Mouse (Mus musculus): ENCODE measurements around the gene Poc1a.

Poc1a gene

DNA sequence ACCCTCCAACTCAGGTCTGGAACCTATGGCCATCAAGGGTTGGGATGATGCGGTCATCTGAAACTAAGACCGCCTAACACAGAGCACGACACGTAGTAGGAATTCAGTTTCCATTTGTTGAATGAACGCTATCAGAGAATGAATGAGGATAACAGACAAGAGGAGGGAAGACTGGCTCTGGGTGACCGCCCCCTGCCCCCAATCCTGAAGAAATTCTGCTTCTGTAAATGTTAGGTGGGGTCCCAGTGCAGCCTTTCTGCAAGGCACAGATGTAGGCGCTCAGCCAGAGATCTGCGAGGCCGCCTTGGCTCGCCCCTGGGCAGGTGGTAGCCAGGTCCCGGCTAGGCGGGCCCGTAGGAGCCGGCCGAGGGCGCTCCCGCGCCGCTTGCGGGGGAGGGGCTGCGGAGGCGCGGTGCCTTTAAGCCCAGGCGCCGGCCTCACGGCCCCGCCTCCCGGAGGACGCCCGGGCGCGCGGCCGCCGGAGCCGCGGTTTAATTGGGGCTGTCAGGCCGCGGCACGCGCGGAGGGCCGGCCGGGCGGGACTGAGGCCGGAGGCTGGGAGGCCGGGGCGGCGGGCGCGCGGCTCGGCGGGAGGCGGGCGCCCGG is 87.4 kb downstream of the Poc1a start, which contains the start of gene Dusp7:
Gene Dusp7, plus strand, starts transcription at position 521 of the 606 bp plus-strand sequence.
- DNase-seq (ENCODE audit: low spot score), result peak; percentile 88

DNA sequence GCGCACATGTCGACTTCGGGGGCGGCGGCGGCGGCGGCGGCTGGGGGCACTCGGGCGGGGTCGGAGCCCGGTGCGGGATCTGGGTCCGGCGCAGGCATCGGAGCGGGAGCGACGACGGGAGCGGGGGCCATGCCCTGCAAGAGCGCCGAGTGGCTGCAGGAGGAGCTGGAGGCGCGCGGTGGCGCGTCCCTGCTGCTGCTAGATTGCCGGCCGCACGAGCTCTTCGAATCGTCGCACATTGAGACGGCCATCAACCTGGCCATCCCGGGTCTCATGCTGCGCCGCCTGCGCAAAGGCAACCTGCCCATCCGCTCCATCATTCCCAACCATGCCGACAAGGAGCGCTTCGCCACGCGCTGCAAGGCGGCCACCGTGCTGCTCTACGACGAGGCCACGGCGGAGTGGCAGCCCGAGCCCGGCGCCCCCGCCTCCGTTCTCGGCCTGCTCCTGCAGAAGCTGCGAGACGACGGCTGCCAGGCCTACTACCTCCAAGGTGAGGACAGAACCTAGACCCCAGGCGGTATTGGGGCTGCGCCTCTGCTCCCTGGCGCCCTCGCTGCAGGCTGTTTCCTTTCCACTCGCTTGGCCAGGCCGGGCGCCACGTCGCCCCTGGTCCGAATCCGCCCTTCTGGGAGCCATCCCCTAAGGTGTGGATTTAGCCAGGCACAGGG is 88.1 kb downstream of the Poc1a start:
- DNase-seq (ENCODE audit: low spot score), result peak; percentile 61

DNA sequence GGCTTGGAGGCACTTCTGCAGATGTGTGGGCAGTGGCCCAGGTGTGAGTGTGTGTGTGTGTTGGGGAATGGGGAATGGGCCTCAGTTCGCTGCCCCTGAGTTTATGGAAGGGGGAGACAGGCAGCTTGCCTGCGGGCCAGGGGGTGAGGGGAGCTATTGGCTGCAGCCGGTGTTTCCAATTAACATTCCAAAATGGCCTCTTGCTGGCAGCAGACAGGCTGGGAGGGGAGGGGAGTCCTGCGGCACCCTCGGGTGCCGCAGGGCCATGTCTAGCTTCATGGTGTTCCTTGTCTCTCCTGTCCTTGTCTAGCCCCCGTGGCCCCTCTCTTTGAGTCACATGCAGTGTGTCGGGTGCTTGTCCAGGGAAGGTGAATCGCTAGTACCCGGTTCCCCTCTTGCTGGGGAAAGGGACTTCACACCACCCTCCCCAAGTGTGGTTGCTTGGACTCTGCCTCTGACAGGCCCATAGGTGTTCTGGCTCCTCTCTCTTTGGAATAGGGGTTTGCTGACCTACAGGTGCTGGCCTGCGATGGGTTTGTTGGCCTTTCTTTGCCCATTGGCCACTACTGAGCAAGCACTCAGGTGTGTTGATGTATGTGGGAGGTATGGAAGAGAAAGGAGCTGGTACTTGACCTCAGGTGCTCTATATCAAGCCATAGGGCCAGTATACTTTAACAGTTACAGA is 89.1 kb downstream of the Poc1a start:
- DNase-seq (ENCODE audit: low spot score), result peak; percentile 24

DNA sequence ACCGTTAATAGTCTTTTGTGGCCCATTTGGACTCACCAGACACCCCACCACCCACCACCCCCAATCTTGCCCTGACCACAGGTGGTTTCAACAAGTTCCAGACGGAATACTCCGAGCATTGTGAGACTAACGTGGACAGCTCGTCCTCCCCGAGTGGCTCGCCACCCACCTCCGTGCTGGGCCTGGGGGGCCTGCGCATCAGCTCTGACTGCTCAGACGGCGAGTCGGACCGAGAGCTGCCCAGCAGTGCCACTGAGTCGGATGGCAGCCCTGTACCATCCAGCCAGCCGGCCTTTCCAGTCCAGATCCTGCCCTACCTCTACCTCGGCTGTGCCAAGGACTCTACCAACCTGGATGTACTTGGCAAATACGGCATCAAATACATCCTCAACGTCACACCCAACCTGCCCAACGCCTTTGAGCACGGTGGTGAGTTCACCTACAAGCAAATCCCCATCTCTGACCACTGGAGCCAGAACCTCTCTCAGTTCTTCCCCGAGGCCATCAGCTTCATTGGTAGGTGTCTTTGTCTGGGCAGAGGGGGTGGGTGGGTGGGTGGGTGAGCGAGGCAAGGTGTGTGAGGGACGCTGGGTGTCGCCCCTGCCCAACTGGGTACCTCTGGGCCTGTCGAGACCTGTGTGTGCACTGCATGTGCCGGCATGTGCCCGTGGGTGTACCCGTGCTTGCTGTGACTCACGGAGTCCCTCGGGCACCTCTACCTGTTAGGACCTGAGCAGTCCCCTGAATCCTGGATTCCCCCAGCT is 89.9 kb downstream of the Poc1a start:
- DNase-seq (ENCODE audit: low spot score), result no peak

DNA sequence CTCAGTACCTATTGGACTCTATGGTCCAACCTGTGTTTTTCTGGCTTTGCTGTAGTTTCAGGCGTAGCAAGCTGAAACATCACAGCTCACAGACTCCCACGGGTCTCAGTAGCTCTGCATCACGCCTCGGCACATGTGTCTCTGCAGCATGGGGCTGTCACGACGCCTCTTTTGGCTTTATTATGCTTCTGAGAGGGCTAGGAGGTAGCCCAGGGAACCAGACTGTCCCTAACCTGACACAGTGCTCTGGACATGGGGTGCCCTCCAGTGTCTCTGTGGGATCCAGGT is 90.5 kb downstream of the Poc1a start:
- DNase-seq (ENCODE audit: low spot score), result no peak

DNA sequence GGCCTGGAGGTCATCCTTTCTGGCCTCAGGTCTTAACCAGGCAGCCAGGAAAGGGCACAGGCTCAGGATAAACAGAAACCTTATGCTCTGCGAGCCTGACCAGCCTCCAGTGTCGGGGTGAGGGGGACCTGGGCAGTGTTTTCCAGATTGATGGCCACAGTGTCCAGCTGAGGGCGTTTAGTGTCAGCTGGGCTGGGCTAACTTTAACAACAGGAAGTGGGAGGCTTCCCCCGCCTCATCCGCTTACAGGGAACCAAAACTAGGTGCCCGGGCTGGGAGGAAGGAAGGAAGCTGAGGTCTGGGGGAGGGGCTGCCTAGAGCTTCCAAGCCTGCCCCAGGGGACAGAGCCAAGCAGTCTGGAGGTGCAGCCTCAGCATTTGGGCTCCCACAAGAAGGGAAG is 90.9 kb downstream of the Poc1a start:
- peak; percentile 54 for DNase-seq (ENCODE audit: low spot score)

DNA sequence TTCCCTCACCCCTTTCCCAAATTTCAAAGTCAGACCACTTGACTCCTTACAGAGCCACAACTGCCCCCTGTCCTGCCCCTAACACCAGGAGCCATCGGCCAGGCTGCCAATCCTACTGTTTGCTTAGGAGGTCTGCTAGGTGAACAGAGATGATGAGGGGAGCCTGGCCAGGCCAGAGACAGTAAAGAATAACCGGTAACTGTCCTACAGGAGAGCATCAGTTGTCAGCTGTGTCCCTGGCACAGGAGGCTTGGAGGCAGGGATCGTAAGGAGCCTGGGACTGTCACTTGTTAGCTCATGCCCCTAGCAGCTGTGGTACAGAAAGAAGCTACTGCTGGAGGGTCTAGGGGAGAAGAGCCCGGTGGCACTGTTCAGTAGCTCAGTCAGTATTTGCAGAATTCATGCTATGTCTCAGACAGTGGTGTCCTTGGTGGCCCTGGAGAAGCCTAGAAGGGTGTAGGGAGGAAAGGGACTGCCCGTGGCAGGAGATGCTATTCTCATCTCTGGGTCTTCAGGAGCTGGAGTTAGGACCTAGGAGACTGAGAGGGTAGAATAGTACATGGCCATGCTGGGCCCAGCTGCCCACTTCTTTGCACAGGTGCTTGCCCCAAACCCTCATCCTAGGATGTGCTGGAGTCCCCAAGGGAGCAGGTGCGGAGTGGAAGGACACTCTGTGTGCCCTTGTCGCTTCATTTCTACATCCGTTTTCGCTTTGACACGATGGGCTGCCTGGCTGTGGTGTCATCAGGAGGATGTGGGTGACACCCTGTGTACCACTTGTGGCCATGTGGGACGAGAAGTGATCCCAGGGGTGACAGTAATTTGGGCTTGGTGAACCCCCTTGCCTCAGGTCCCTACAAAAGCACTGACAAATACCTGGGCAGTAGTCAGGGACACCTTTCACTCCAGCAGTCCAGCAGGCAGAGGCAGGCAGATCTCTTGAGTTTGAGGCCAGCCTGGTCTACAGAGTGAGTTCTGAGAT is 91.9 kb downstream of the Poc1a start:
- DNase-seq (ENCODE audit: low spot score), result no peak

DNA sequence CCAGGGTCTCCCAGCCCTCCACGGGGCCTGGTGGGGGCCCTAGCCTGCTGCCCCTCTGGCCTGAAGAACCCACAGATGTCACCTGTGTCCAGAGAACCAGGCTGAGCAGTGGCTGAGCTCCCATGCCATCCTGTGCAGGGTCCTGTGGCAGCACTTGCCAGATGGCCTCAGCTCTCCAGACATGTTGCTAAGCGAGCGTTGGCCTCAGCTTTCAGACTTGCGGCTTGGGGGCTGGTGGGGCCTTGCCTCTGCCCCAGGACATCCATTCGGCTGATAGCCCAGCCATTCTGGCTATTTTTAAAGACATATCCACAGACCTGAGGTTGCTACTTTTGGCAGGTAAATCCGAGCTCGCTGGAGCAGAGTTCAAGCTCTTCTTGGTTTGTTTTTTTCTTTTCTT is 93.1 kb downstream of the Poc1a start:
- no peak for DNase-seq (ENCODE audit: low spot score)

DNA sequence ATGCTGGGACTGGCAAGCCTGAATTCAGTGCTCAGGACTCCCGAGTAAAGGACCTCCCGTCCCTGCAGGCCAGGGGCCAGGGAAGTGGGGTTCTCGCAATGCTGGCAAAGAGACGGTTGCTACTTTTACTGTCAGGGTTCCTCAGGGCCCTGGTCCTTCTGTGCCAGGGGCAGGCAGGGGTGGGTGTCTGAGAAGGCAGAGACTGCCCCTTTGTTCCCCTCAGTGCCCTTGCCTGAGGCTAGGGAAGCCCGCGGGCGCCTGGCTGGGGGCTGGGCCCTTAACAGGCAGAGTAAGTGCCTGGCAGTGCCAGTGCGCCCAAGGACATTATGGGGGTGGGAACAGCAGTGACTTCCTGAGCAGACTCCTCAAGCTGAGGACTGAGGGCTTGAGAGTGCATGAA is 96.4 kb downstream of the Poc1a start:
- DNase-seq (ENCODE audit: low spot score), result peak; percentile 56

DNA sequence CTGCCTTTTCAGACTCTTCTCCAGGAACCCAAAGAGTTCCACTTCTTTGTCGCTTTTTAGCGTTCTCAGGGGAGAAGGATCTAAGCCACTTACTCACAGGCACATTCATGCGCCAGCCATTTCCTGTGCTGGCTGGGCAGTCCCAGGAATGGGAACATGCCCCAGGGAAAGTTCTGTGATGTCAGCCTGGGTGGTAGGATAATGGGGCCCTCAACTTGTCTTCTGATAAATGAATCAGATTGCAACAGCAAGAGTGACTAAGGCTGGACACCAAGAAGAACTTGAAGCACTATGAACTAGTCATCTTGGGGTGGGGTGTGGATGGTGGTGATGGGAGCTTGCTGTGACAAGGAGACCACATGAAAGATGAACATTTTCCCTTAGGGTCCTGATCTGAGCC is 97.2 kb downstream of the Poc1a start:
- DNase-seq (ENCODE audit: low spot score), result no peak

DNA sequence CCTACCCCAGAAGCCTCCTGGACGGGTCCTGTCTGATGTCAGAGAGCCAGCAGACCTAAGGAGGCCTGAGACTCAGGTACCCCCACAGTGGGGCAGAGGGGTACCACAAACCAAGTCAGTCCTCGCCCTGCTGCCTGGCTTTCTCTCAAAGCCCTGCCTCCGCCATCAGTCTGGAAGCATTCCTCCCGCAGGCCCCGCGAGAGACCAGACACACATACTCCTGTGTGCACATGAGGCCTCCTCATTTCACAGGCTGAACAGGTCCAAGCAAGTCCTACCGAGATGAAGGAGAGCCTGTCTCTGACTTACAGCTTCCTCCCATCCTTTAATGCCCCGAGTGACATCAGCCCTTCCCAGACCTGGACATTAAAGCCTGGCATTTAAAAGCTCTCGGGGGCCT is 97.9 kb downstream of the Poc1a start:
- DNase-seq (ENCODE audit: low spot score), result no peak

DNA sequence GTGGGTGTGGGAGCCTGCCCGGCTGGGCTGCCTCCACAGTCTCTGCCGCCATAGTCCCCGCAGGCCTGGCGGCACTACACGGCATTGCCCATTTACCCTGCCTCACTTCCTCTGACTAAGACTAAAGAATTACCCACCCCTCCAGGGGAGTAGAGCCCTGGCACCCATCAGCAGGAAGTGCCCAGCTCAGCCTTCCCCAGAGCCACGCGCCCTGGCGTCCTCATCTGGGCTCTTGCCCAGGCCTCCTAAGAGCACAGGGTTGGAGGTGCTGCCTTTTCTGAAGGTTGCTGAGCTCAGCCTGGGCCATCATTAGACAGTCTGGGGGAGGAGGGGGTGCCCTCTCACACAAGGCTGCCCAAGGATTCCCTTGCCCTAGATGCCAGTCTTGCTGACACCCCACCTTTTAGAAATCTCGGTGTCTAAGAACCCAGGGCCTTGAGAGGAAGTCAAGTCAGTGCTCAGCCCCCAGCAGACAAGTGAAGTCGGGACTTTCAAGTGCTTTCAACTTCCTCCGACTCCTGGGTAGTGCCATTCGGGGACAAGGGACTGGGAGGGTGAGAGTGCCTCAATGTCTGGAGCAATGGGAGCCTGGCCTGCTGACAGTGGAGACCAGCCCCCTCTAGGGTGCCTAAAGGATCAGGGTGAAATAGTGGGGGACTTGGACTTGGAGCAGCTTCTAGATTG is 105.5 kb downstream of the Poc1a start:
- DNase-seq (ENCODE audit: low spot score), result peak; percentile 31

DNA sequence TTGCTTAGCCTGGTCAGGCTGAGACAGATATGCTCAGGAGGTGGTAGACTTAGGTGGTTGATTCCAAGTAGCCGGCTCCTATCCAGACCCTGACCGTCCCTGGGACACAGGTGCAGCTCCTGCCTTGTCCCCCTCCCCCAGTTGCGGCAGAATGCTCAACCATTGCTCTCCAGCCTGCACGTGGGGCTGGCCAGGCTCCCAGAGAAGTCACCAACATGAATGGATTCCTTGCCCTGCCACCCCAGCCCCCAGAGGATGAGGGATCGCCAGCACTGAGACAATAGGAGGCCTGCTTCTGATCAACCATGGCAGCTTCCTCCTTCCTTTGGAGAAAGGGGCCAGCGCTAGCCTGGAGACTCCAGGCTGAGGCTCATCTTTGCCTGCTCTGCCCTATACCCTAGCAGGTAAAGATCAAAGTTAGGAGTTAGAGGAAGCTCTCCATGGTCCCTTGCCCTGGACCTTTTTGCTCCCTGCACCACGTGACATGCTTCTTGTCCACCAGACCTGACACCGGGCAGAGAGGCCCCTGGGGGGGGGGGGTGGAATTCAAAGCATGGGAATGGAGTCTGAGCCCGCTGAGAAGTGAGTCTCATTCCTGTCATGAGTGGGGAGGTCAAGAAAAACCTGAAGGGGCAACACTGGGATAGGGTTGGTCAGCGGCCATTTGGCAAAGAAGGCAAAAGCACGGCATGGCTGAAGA is 112.1 kb downstream of the Poc1a start:
- DNase-seq (ENCODE audit: low spot score), result no peak

DNA sequence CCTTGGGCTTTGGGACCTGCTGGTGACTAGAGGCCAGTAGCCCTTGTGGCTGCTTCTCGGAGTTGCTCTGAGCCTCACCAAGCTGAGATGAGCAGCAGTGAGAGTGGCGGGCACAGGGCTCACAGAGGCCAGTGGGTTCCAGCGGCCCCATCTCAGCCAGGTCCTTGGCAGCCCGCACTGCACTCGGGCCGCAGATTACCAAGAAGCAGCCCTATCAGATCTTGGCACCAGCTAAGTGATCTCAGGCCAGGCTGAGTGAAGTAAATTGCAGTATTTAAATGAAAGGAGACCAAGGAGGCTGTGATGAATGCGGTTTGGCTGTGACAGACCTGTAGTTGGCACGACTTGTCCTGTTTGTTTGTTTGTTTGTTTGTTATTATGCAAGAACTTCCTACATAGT is 112.7 kb downstream of the Poc1a start:
- DNase-seq (ENCODE audit: low spot score), result no peak

DNA sequence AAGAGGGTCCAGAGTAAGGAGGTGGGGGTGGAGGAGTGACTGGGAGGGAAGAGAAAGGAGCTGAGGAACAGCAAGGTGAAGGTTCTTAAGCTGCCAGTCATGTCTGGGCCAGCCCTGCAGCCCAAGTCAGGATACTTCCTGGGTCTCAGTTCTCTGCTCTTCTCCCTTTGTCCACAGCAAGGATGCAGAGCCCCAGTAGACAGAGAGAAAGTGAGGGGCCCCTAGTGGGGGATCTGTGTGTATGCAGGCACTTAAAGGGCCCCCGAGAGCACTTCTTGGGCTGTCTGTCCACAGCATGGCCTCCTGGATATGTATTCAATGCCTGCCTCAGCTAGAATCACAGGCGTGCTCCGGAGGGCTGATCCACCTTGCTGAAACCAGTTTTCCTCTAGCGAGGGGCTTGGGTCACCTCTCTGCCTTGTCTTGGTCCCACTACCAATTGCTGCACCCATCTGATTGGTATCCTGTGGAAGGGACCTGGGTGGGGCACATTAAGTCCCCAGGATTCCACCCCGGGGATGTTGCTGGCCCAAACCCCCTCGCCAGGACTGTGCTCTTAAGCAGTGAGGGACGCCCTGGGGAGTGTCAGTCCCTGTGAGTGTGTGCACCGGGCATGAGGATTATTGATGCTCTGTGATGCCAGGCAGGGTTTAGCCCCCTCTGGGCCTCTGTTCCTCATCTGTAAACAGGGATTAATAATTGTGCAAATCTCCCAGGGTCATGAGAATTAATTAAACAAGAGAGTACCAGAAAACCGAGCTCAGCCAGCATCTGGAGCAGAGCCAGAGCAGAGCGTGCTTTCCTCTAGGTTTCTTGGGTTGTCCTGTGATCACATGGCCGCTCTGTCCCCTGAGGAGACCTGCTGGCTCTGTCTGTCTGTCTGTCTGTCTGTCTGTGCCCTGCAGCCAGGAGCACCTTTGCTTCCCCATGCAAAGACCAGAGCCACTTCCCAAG is 114.1 kb downstream of the Poc1a start:
- DNase-seq (ENCODE audit: low spot score), result no peak

DNA sequence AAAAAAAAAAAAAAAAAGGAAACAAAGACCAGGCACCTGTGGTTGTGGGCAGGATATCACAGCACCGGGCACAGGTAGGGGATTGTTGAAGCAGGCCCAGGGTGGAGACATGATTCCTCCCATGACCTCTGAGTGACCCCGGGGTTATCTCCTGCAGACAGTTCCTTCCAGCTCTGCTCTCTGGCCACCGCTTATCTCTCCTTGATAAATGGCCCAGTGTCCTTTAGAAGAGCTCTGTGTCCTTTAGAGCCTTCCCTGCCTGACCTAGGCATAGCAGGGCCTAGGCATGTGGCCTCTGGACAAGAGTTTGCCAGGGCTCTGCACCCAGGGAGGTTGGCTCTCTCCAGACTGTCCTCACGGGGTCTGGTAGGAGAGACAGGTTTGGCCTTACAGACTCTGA is 116.9 kb downstream of the Poc1a start:
- DNase-seq (ENCODE audit: low spot score), result no peak

DNA sequence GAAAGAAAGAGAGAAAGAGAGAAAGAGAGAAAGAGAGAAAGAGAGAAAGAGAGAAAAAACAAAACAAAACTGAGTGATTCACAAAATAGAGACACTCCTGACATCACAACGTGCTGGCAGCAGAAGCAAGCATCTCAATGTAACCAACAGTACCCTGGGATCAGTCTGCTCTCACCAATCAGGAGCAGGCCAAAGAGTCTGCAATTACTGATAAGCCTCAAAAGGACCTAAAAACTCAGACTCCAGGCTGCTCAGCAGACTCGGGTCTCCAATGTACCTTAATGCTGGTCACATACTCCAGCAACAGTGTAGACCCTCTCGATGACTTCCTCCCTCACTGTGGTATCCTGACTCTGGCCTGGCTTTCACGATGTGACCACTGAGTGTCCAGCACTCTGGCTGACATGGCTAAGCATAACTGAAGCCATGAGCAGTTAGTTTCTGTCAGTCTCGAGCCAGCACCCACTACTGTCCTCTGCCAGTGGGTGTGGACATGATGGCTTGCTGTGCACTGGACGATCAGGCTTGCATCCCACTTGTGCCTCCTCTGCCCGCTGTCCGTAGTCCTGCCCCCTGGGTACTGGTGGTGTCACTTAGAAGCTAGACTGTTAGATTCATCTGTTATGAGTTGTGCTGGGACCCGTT is 117.9 kb downstream of the Poc1a start:
- no peak for DNase-seq (ENCODE audit: low spot score)

DNA sequence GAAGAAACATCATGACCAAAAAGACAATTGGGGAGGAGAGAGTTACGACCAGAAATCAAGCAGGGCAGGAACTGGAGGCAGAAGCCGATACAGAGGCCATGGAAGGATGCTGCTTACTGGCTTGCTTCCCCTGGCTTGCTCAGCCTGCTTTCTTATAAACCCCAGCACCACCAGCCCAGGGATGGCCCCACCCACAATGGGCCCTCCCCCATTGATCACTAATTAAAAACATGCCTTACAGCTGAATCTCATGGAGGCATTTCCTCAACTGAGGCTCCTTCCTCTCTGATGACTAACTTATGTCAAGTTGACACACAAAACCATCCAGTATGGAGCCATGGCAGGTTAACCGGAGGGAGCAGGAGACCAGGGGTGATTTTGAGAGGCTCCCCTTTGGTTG is 118.9 kb downstream of the Poc1a start:
- no peak for DNase-seq (ENCODE audit: low spot score)

Data from ovary, postnatal 36 days (tissue).